ENCODE assay signal across 12 mouse cellular contexts in genomic region chr12:79762087-79762486, GRCm38 (mm10).
DNase-seq lines count a peak whose midpoint lies in the region; ATAC-seq and TF ChIP-seq lines count a peak whose summit lies in the region.
"Had no signal": no experiment of that assay in that cellular context is flagged by ENCODE, and none has a peak within 500 bp of the region (broad histone marks: within the 10 kb centered on the region; RNA-seq: fewer than 3 reads in every experiment).

No protein-coding gene starts in this region.

- no peak overlapping the region for H3K4me3 ChIP-seq in heart, embryonic 11.5 days (ENCODE audit: low read depth, low read length)
- H3K4me3 ChIP-seq in lung, embryonic 16.5 days (ENCODE audit: low read length) = no peak overlapping the region
- no peak overlapping the region for H3K4me3 ChIP-seq in small intestine, adult 2 months (ENCODE audit: low read depth, low read length)
- H3K4me3 ChIP-seq: embryonic facial prominence, embryonic 15.5 days; midbrain, embryonic 12.5 days had no signal

- H3K27me3 ChIP-seq in heart, embryonic 11.5 days (ENCODE audit: control insufficient read depth, insufficient read depth, low read length) = no peaks in the 10 kb centered on the region
- H3K27me3 ChIP-seq in lung, embryonic 16.5 days (ENCODE audit: control insufficient read depth, insufficient read depth, low read depth, low read length) = no peaks in the 10 kb centered on the region
- no peaks in the 10 kb centered on the region for H3K27me3 ChIP-seq in small intestine, adult 2 months (ENCODE audit: control insufficient read depth, insufficient read depth, low read length)
- H3K27me3 ChIP-seq: embryonic facial prominence, embryonic 15.5 days; midbrain, embryonic 12.5 days had no signal

- peaks cover 45% of the 10 kb centered on the region for H3K4me1 ChIP-seq in heart, embryonic 11.5 days (ENCODE audit: control insufficient read depth, insufficient read depth, low read length)
- H3K4me1 ChIP-seq in lung, embryonic 16.5 days (replicated peaks; ENCODE audit: control insufficient read depth, insufficient read depth, low read length) = peaks cover 23% of the 10 kb centered on the region
- peaks cover 12% of the 10 kb centered on the region; the same call in 1 of the 2 replicates for H3K4me1 ChIP-seq in small intestine, adult 2 months (ENCODE audit: control insufficient read depth, insufficient read depth, insufficient read length, low read length)

- H3K9ac ChIP-seq in heart, embryonic 11.5 days (ENCODE audit: low read depth, low read length) = no peak overlapping the region
- H3K9ac ChIP-seq in lung, embryonic 16.5 days (ENCODE audit: low read length) = no peak overlapping the region
- H3K9ac ChIP-seq: embryonic facial prominence, embryonic 15.5 days; midbrain, embryonic 12.5 days had no signal

- 72% methylated on average over 2 of the region's 2 CpGs for WGBS in heart, embryonic 11.5 days (ENCODE audit: insufficient replicate concordance)
- WGBS in lung, embryonic 16.5 days = 38% methylated on average over 2 of the region's 2 CpGs
- 59% methylated on average over 2 of the region's 2 CpGs for WGBS in small intestine, adult 2 months

- H3K4me2 ChIP-seq in heart, embryonic 11.5 days = no peak overlapping the region
- H3K4me2 ChIP-seq in lung, embryonic 16.5 days (ENCODE audit: low read depth, low read length) = no peak overlapping the region
- H3K4me2 ChIP-seq: embryonic facial prominence, embryonic 15.5 days; midbrain, embryonic 12.5 days had no signal

- H3K27ac ChIP-seq in heart, embryonic 11.5 days (ENCODE audit: low read depth, low read length) = peak overlapping the region; percentile 51; the same call in 1 of the 2 replicates
- peak overlapping the region; percentile 15 for H3K27ac ChIP-seq in lung, embryonic 16.5 days (ENCODE audit: low read length)
- 0 out of 2 replicates have a peak overlapping the region, but pooled peaks have one; percentile 0 for H3K27ac ChIP-seq in small intestine, adult 2 months (ENCODE audit: insufficient read depth, low read depth, low read length)
- H3K27ac ChIP-seq: embryonic facial prominence, embryonic 15.5 days; midbrain, embryonic 12.5 days had no signal

- H3K9me3 ChIP-seq in heart, embryonic 11.5 days (replicated peaks; ENCODE audit: control insufficient read depth, low read length) = no peaks in the 10 kb centered on the region
- H3K9me3 ChIP-seq in lung, embryonic 16.5 days (ENCODE audit: control insufficient read depth, low read length) = no peaks in the 10 kb centered on the region
- H3K9me3 ChIP-seq: embryonic facial prominence, embryonic 15.5 days; midbrain, embryonic 12.5 days had no signal

- TF ChIP-seq CTCF in small intestine, adult 2 months (IDR thresholded peaks at IDR 0.05; ENCODE audit: extremely low read depth, insufficient read length, insufficient replicate concordance, low read depth, low read length) = no peak

- intact Hi-C loops in heart, postnatal 25 days (cut with DNase I) = no loop called here

- ATAC-seq in heart, embryonic 11.5 days (replicated peaks; ENCODE audit: insufficient number of reproducible peaks, low FRiP score, low TSS enrichment) = no peak
- no peak for ATAC-seq in lung, embryonic 16.5 days (ENCODE audit: low read depth)
- ATAC-seq: hindbrain, embryonic 16.5 days had no signal

- no peak for TF ChIP-seq POLR2A in small intestine, adult 2 months (IDR thresholded peaks at IDR 0.05; ENCODE audit: low read depth, low read length)

- H3K36me3 ChIP-seq in heart, embryonic 11.5 days (ENCODE audit: control insufficient read depth, insufficient read depth, low read length) = no peaks in the 10 kb centered on the region
- H3K36me3 ChIP-seq in lung, embryonic 16.5 days (ENCODE audit: control insufficient read depth, insufficient read depth, low read length) = no peaks in the 10 kb centered on the region
- H3K36me3 ChIP-seq in small intestine, adult 2 months (ENCODE audit: control insufficient read depth, insufficient read depth, low read length) = no peaks in the 10 kb centered on the region
- H3K36me3 ChIP-seq: embryonic facial prominence, embryonic 15.5 days; midbrain, embryonic 12.5 days had no signal

- no peak for DNase-seq in heart, postnatal 25 days (ENCODE audit: low spot score)
- no peak for DNase-seq in lung, postnatal 36 days
- peak; percentile 49 for DNase-seq in fibroblast of lung, adult 2 months (ENCODE audit: low read depth)
- no peak for DNase-seq in gastrocnemius, adult 8-10 months (ENCODE audit: low spot score in 2 of 2)
- DNase-seq in natural killer cell, adult 2 months (ENCODE audit: low spot score in 2 of 2) = no peak
- DNase-seq: cerebellum, postnatal 14 days had no signal

Comparison
In these comparisons a context has a peak if more than half of its experiments do, and no peak if none do; other contexts are left out.
1. H3K27ac ChIP-seq: peak in every context shown above with its lines; median percentile 51 in heart, embryonic 11.5 days; 15 in lung, embryonic 16.5 days; 0 in small intestine, adult 2 months.